16 mouse cellular contexts compared by ENCODE assay signal in genomic region chr9:34589799-34590198, GRCm38 (mm10).
"Had no signal": no experiment of that assay in that cellular context is flagged by ENCODE, and none has a peak within 500 bp of the region (broad histone marks: within the 10 kb centered on the region; RNA-seq: fewer than 3 reads in every experiment).

No protein-coding gene starts in this region.

- H3K9me3 ChIP-seq: neural tube, embryonic 13.5 days; neural tube, embryonic 15.5 days; stomach, embryonic 15.5 days had no signal

- H3K27me3 ChIP-seq: neural tube, embryonic 13.5 days; neural tube, embryonic 15.5 days; stomach, embryonic 15.5 days had no signal

- H3K9ac ChIP-seq: neural tube, embryonic 13.5 days; neural tube, embryonic 15.5 days; stomach, embryonic 15.5 days had no signal

- H3K4me2 ChIP-seq: neural tube, embryonic 13.5 days; neural tube, embryonic 15.5 days; stomach, embryonic 15.5 days had no signal

- H3K4me1 ChIP-seq: stomach, embryonic 15.5 days had no signal

- H3K36me3 ChIP-seq: neural tube, embryonic 13.5 days; neural tube, embryonic 15.5 days; stomach, embryonic 15.5 days had no signal

- H3K4me3 ChIP-seq: neural tube, embryonic 13.5 days; neural tube, embryonic 15.5 days; stomach, embryonic 15.5 days had no signal

- H3K27ac ChIP-seq: neural tube, embryonic 13.5 days; neural tube, embryonic 15.5 days; stomach, embryonic 15.5 days; stomach, postnatal 0 days had no signal

- DNase-seq: retina, postnatal 1 day; right cerebral cortex, adult 18-20 months; right cerebral cortex, postnatal 14 days; right cerebral cortex, postnatal 25 days; right cerebral cortex, postnatal 4 days; spleen, adult 18-20 months; thymus, adult 18-20 months; thymus, adult 2 months; thymus, postnatal 14 days; thymus, postnatal 25 days; thymus, postnatal 36 days; thymus, postnatal 4 days had no signal
